In genomic region chr17:13069227-13069626, GRCm38 (mm10) we compare ENCODE assay signal across 9 mouse cellular contexts. TPM values are rescaled to one million over a fixed set of nuclear protein-coding genes. Genes with fewer than 3 reads are reported as not detected.
"Had no signal": no experiment of that assay in that cellular context is flagged by ENCODE, and none has a peak within 500 bp of the region (broad histone marks: within the 10 kb centered on the region; RNA-seq: fewer than 3 reads in every experiment).

No protein-coding gene starts in this region.

RNA-seq across cellular contexts. Expression of gene Tcp10b, which starts 8.3 kb away (rescaled TPM):
- total RNA-seq: neutrophil, adult 5-6 weeks had no signal
- polyA plus RNA-seq: small intestine, adult 2 months; spleen, adult 2 months had no signal

RNA-seq across cellular contexts. Expression of gene Gpr31b, which starts 17.1 kb away (rescaled TPM):
- total RNA-seq: neutrophil, adult 5-6 weeks had no signal
- polyA plus RNA-seq: neural tube, embryonic 13.5 days; neural tube, embryonic 14.5 days; neural tube, embryonic 15.5 days; stomach, embryonic 15.5 days; stomach, embryonic 16.5 days; urinary bladder, adult 2 months had no signal
